Mouse (Mus musculus) kidney, embryonic 15.5 days (tissue): ENCODE measurements around the gene Fbxo31. TPM values are rescaled to one million over a fixed set of nuclear protein-coding genes. Genes with fewer than 3 reads are reported as not detected.
A peak's percentile ranks its signal among the peaks of the same experiment; 100 is the strongest.
"Not testable (repeated sequence)": the region's sequence is repeated elsewhere in the genome, so short reads cannot be mapped to it uniquely, and the experiment has no call there.

Experiments used
- ATAC-seq: fragments of 200-750 bp; cut with Nextera tagmentation; replicated peaks from 2 replicates; pipeline ENCODE4 v1.8.0; 2017; ENCODE audit warnings: moderate TSS enrichment; ENCODE audit not compliant: low FRiP score
- H3K27ac ChIP-seq: fragments of 300-500 bp; sonication (generic); 2 replicates; pipeline ENCODE4 v1.5.1; 2015; ENCODE audit warnings: mild to moderate bottlenecking, inconsistent platforms
- H3K27me3 ChIP-seq: fragments of 300-500 bp; sonication (generic); 2 replicates; pipeline ENCODE4 v1.6.1; 2015; ENCODE audit warnings: inconsistent platforms
- H3K36me3 ChIP-seq: fragments of 300-500 bp; sonication (generic); 2 replicates; pipeline ENCODE4 v1.6.1; 2015; ENCODE audit warnings: inconsistent platforms
- H3K4me1 ChIP-seq: fragments of 300-500 bp; sonication (generic); 2 replicates; pipeline ENCODE4 v1.6.1; 2015; ENCODE audit warnings: inconsistent platforms
- H3K4me2 ChIP-seq: fragments of 300-500 bp; sonication (generic); 2 replicates; pipeline ENCODE4 v1.6.1; 2015; ENCODE audit warnings: moderate library complexity, mild to moderate bottlenecking, inconsistent platforms
- H3K4me3 ChIP-seq: fragments of 300-500 bp; sonication (generic); replicated peaks from 2 replicates; pipeline ENCODE4 v1.5.1; 2015; ENCODE audit warnings: mild to moderate bottlenecking, inconsistent platforms
- H3K9ac ChIP-seq: fragments of 300-500 bp; sonication (generic); 2 replicates; pipeline ENCODE4 v1.6.1; 2015; ENCODE audit warnings: mild to moderate bottlenecking, inconsistent platforms
- H3K9me3 ChIP-seq: fragments of 300-500 bp; sonication (generic); replicated peaks from 2 replicates; pipeline ENCODE4 v1.6.1; 2016; ENCODE audit warnings: inconsistent platforms
- WGBS: fragments of 180-500 bp; shearing (Covaris S2); methylation state at CpG from one replicate; pipeline ENCODE4 v1.1.7; 2015; ENCODE audit warnings: mixed read lengths; 5-methylcytosine and 5-hydroxymethylcytosine counted together
- polyA plus RNA-seq: library from polyadenylated mRNA; unstranded; fragments of >200 nt; fragmentation: Nextera tagmentation; extraction: Ambion mirVana; gene quantifications from 2 replicates; pipeline ENCODE4 v1.2.1, GENCODE M21; 2015

Fbxo31 gene
- polyA plus RNA-seq, 1 experiment from 2014 or later: 17.5 TPM

GRCm38 (mm10) chr8:121599842-121600241 lies 21.2 kb upstream of the Fbxo31 start:
- ATAC-seq: no peak
- Histone ChIP-seq H3K36me3 (peaks cover 92% of the 10 kb centered on the region), H3K4me2 (no peak overlapping the region), H3K4me3 (no peak overlapping the region), H3K27me3 (no peaks in the 10 kb centered on the region), H3K9me3 (no peaks in the 10 kb centered on the region), H3K9ac (no peak overlapping the region), H3K4me1 (no peaks in the 10 kb centered on the region), H3K27ac (no peak overlapping the region)
- 85% methylated on average over 14 of the region's 14 CpGs for WGBS

DNA sequence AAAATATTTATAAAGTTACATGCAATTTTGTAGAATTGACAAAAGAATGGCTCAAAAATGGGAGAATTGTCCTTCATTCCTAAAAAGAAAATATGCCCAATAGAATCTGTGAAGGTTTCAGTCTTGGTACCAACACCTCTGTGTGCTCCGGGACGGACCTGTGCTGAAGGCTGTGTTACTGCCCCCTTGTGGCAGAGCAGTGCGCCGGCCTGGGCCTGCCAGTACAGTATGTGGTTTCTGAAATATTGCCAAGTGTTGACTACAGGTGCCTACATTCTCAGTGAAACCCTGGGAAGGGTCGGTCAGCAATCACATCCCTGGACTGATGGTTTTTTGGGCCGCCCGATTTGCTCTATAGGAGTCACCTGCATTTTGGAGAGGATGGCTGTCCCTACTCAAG lies 20.3 kb upstream of the Fbxo31 start:
- no peak overlapping the region for H3K4me2 ChIP-seq
- no peak overlapping the region for H3K4me3 ChIP-seq
- H3K4me1 ChIP-seq: no peaks in the 10 kb centered on the region; the same call in 1 of the 2 replicates
- H3K9ac ChIP-seq: no peak overlapping the region
- H3K27me3 ChIP-seq: no peaks in the 10 kb centered on the region
- peak; percentile 79; the same call in 1 of the 2 replicates for ATAC-seq
- H3K27ac ChIP-seq: no peak overlapping the region
- H3K9me3 ChIP-seq: no peaks in the 10 kb centered on the region
- peaks cover 92% of the 10 kb centered on the region for H3K36me3 ChIP-seq
- 30% methylated on average over 7 of the region's 7 CpGs for WGBS

DNA sequence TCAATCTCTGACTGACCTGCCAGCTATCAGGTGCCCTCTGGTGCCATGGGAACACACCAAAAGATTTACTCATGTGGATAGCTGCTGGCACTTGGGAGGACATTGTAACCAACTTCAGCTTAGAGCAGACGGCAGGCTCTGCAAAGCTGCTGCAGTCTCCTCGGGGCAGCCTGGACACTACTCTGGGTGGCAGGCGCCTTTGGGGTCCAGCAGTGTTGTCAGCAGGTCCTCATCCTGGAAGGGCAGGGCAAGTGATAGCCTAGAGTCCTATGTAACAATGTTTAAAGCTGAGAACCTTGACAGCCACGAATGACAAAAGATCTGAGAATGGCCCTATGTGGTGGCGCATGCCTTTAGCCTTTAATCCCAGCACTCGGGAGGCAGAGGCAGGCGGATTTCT lies 19.6 kb upstream of the Fbxo31 start:
- H3K4me2 ChIP-seq: no peak overlapping the region
- ATAC-seq: no peak
- H3K27me3 ChIP-seq: no peaks in the 10 kb centered on the region
- no peak overlapping the region for H3K9ac ChIP-seq
- H3K27ac ChIP-seq: no peak overlapping the region
- peaks cover 92% of the 10 kb centered on the region for H3K36me3 ChIP-seq
- H3K4me1 ChIP-seq: peaks cover 5% of the 10 kb centered on the region
- H3K4me3 ChIP-seq: no peak overlapping the region
- H3K9me3 ChIP-seq: no peaks in the 10 kb centered on the region
- 86% methylated on average over 7 of the region's 7 CpGs for WGBS

- not testable (repeated sequence) for H3K9ac ChIP-seq, H3K9me3 ChIP-seq, H3K4me3 ChIP-seq, ATAC-seq, H3K4me2 ChIP-seq, H3K27me3 ChIP-seq, H3K4me1 ChIP-seq, H3K27ac ChIP-seq
- 77% methylated on average over 2 of the region's 2 CpGs for WGBS
- H3K36me3 ChIP-seq: peaks cover 86% of the 10 kb centered on the region
Measured at GRCm38 (mm10) chr8:121597492-121597891, 18.9 kb upstream of the Fbxo31 start.

- Histone ChIP-seq H3K4me3 (no peak overlapping the region), H3K36me3 (peaks cover 53% of the 10 kb centered on the region), H3K9me3 (no peaks in the 10 kb centered on the region), H3K4me1 (peaks cover 32% of the 10 kb centered on the region), H3K9ac (no peak overlapping the region), H3K4me2 (no peak overlapping the region), H3K27me3 (no peaks in the 10 kb centered on the region), H3K27ac (0 out of 2 replicates have a peak overlapping the region, but pooled peaks have one; percentile 45)
- WGBS: 76% methylated on average over 9 of the region's 9 CpGs
- ATAC-seq: no peak
Measured at GRCm38 (mm10) chr8:121593983-121594382, 15.4 kb upstream of the Fbxo31 start.

DNA sequence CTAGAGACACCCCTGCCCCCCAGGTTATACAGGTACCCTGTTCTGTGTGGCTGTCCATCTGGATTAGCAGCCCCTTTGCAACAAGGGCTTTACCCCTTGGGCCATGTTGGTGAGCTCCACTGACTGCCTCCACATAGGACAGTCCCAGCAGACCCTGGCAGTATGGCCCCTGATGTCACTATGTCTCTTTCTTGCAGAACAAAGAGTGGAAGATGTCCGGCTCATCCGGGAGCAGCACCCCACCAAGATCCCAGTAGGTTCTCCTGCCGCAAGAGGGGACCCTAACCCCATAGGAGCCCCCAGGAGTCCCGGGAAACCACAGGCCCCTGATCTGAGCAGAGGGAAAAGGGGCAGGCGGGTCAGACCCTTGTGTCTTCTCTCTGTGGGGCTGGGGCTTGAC lies 14.7 kb upstream of the Fbxo31 start:
- Histone ChIP-seq H3K27me3 (no peaks in the 10 kb centered on the region), H3K4me3 (no peak overlapping the region), H3K9ac (no peak overlapping the region), H3K36me3 (peaks cover 49% of the 10 kb centered on the region), H3K4me2 (no peak overlapping the region), H3K27ac (no peak overlapping the region), H3K4me1 (peaks cover 32% of the 10 kb centered on the region), H3K9me3 (no peaks in the 10 kb centered on the region)
- 87% methylated on average over 5 of the region's 5 CpGs for WGBS
- ATAC-seq: no peak

GRCm38 (mm10) chr8:121591178-121592066 lies 12.8 kb upstream of the Fbxo31 start:
- Histone ChIP-seq H3K36me3 (peaks cover 33% of the 10 kb centered on the region), H3K4me3 (peak overlapping the region; percentile 98), H3K9ac (peak overlapping the region; percentile 98), H3K27me3 (no peaks in the 10 kb centered on the region), H3K9me3 (no peaks in the 10 kb centered on the region), H3K4me2 (peak overlapping the region; percentile 92), H3K27ac (peak overlapping the region; percentile 75), H3K4me1 (peaks cover 32% of the 10 kb centered on the region)
- ATAC-seq: peak; percentile 24
- WGBS: 12% methylated on average over 20 of the region's 20 CpGs

DNA sequence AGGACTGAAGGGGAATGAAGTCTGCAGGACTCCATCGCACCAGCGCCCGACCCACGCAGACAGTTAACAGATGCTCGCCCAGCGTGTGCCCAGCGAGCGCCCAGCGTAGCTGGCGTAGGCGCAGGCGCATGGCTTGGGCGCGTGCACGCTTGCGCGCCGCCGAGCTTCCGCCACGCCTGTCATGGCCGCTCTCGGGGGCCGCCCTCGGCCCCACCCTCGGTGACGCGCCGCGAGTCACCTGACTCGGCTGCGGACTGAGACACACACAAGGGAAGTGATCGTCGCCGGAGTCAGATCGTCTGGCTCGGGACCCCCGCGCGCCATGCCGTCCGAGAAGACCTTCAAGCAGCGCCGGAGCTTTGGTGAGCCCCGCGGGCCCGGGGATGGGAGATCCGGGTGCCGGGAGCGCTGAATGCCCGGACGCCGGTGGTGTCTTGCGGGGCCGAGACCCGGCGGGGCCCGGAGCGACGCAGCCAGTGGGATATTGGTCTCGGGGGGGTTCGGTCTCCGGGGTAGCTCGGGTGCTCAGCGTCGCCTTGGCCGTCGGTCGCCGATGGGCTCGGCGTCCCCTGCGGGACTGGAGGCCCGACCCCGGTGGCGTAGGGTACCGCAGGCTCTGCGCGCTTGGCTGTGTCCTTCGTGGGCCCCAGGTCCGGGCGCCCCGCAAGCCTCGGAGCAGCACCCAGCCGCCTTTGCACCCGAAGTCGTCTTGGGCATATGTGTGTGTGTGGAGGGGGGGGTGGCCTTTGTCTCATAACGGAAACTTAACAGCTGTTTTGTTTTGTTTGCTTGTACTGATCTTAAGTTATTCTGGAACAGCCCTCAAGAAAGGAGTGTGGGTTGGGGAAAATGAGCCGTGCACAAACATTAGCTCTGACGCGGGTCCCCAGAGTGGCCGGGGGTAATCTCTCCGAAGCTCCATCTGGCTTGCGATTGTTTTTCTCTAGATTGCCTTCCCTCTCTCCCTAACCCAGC lies 11.9 kb upstream of the Fbxo31 start, which contains the start of gene Map1lc3b:
Map1lc3b (plus strand) TSS at position 159 of the 975 bp plus-strand sequence.
- WGBS: under 1% methylated on average over 94 of the region's 94 CpGs
- H3K27ac ChIP-seq: peak within 1 kb of the TSS; percentile 75

DNA sequence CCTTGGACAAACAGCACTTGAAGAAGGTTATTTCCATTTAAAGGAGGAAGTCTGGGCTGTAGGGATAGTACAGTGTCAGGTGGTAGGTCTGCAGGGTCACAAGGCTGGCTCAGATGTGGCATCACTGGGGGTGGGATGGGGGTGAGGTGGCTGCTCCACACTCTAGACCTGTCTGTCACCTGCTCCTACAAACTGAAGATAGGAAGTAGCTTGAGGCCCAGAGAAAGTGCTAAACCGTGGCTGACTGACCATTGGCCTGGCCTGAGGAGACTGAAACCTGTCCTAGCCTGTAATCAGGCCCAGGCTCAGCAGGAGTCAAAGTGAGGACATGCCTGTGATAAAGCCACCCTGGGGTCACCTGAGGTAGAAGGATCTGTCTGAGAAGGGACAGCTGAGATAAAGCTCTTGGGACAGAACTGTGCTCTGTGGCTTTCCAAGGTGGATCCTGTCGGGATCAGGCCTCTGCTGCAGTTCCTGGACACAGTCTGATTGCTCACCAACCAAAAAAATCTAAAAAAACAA lies 10.7 kb upstream of the Fbxo31 start:
- Histone ChIP-seq H3K9me3 (no peaks in the 10 kb centered on the region), H3K9ac (no peak overlapping the region), H3K4me3 (peak overlapping the region; percentile 98; the same call in 1 of the 2 replicates), H3K4me1 (peaks cover 37% of the 10 kb centered on the region), H3K27me3 (no peaks in the 10 kb centered on the region), H3K4me2 (peak overlapping the region; percentile 92; the same call in 1 of the 2 replicates), H3K36me3 (peaks cover 12% of the 10 kb centered on the region), H3K27ac (no peak overlapping the region)
- WGBS: 43% methylated on average over 2 of the region's 2 CpGs
- no peak for ATAC-seq

More for the DNA sequence above, 11.9 kb upstream of the Fbxo31 start, which contains the start of gene Map1lc3b:
- Histone ChIP-seq H3K4me2 (peak within 1 kb of the TSS; percentile 92), H3K9ac (peak within 1 kb of the TSS; percentile 98), H3K27me3 (no peaks in the 10 kb centered on the region), H3K4me3 (peak within 1 kb of the TSS; percentile 98), H3K9me3 (no peaks in the 10 kb centered on the region), H3K4me1 (peaks cover 32% of the 10 kb centered on the region), H3K36me3 (peaks cover 24% of the 10 kb centered on the region)
- peak; percentile 89 for ATAC-seq

DNA sequence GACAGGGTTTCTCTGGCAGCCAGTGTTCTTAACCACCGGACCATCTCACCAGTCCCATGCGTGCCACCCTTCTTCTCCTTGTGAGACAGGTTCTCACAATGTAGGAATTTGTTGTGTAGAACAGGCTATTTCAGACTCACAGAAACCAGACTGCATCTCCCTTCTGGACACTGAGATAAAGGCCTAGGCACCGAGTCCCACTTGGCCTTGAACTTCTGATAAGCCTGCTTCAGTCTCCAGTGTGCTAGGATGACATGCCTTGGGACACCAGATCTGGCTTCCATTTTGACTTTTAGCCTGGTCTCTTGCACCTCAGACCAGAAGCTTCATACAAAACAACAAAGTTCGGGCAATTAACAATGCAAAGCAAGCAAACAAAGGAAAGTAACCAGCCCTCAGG lies 10.1 kb upstream of the Fbxo31 start:
- WGBS: 87% methylated on average over 4 of the region's 4 CpGs
- Histone ChIP-seq H3K4me3 (no peak overlapping the region), H3K36me3 (peaks cover 6% of the 10 kb centered on the region), H3K27ac (no peak overlapping the region), H3K9ac (no peak overlapping the region), H3K4me1 (peaks cover 37% of the 10 kb centered on the region), H3K9me3 (no peaks in the 10 kb centered on the region), H3K27me3 (no peaks in the 10 kb centered on the region), H3K4me2 (no peak overlapping the region)
- no peak for ATAC-seq

- Histone ChIP-seq H3K4me1 (peaks cover 12% of the 10 kb centered on the region), H3K27ac (peak overlapping the region; percentile 30; the same call in 1 of the 2 replicates)
- WGBS: 1% methylated on average over 47 of the region's 47 CpGs
Measured at GRCm38 (mm10) chr8:121585159-121585825, 6.7 kb upstream of the Fbxo31 start.

More at GRCm38 (mm10) chr8:121585159-121585825, 6.7 kb upstream of the Fbxo31 start:
- Histone ChIP-seq H3K9ac (peak overlapping the region; percentile 63), H3K9me3 (no peaks in the 10 kb centered on the region), H3K4me2 (peak overlapping the region; percentile 82), H3K27me3 (0 out of 2 replicates have a peak, but pooled peaks cover 5% of the 10 kb centered on the region), H3K4me3 (peak overlapping the region; percentile 63), H3K36me3 (no peaks in the 10 kb centered on the region)
- ATAC-seq: peak; percentile 95
